Mouse (Mus musculus): ENCODE measurements at regions not wholly inside any gene's neighbourhood (a gene's known extent, or its start where the extent isn't known, plus 50 kb on each side); places are given as distances from the start of the nearest gene placed in this dataset.

DNA sequence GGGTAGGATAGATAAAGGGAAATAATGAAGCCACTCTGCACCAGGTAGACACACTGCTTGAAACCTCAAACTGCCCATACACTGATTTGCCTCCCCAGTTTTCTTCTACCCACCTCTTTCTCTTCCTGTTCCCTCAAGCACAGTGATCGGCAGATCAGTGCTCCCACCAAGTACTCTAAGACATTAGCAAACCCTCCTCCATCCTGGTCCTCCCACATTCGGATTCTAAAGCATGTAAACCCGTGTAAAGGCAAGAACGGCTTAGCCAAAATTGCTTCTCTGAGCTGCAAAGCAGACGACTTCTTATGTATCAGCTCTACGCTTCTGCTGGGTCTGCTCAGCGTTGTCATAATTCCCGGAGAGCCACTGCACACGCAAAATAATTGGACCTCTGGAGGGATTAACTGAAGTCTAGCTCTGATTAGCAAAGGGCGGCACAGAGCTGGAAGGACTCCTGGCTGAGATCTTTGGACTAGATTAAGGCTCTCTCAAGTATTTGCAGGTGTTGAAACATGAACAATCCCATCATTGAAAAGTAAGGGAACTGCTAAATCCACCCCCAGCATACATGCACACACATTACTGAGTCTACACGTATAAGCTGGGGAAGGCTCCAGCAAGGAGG is 67.2 kb downstream of the Mtx3 start:
- DNase-seq: no peak

- no peak for DNase-seq
Measured at GRCm38 (mm10) chr13:92912661-92913060, 68.1 kb downstream of the Mtx3 start.

DNA sequence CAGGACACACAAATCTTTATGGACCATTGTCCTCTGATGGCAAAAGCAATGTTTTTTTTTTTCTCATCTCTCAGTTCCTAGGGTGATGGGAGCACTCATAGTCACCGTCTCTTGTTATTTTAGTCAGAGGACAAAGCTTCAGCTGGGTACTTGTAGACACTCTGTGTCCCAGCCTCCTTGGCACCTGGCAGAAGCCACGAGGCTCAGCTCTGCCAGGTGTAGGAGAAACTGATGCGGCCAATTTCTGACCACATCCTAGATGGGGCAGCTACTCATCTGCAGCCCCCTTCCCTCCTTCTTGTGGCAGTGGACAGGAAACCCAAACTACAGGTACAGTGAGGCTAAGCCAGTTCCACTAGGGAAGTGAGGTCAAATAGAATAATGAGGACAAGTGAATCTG is 70.1 kb downstream of the Mtx3 start:
- no peak for DNase-seq

GRCm38 (mm10) chr13:92915221-92915839 is 70.8 kb downstream of the Mtx3 start:
- no peak for DNase-seq

DNA sequence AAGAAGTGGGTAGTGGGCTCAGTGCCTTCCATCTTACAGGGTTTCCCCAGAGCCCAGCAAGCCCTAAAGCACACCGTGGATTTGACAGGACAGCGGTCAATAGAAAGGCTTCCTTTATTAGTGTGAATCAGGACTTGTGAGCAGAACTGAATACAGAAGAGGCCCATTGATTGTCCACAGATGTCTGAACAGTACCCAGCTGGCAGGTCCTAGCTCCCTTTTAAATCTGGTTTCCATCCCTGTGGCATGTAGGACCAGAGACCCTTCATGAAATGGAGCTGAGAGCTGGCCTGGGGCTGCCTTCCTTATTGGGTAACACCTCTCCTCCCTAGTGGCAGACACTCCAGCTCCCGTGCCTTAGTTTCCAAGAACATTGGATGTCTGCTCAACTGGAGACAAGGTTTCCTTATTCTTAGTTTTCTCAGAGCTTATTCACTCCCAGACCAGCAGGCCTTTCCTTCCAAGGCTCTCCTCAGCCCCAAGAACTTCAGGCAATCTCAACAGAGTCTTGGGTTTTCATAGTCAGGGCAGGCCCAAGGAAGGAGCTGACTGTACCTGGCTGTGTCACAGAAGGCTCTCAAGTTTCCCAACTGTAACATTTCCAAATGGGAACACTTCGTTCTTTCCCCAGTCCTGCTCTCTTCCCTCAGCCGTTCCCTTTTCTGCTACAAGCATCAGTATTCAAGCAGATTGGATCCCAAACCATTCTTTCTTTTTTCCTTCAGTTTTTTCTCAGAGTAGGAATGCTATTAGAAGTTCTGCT is 71.6 kb downstream of the Mtx3 start:
- DNase-seq: no peak

- DNase-seq: no peak
Measured at GRCm38 (mm10) chr13:92919882-92920281, 75.3 kb downstream of the Mtx3 start.

GRCm38 (mm10) chr13:92921936-92922335 is 77.4 kb downstream of the Mtx3 start:
- no peak for DNase-seq

GRCm38 (mm10) chr13:92923496-92923895 is 78.9 kb downstream of the Mtx3 start:
- no peak for DNase-seq

GRCm38 (mm10) chr13:92924021-92924420 is 79.5 kb downstream of the Mtx3 start:
- DNase-seq: no peak

DNA sequence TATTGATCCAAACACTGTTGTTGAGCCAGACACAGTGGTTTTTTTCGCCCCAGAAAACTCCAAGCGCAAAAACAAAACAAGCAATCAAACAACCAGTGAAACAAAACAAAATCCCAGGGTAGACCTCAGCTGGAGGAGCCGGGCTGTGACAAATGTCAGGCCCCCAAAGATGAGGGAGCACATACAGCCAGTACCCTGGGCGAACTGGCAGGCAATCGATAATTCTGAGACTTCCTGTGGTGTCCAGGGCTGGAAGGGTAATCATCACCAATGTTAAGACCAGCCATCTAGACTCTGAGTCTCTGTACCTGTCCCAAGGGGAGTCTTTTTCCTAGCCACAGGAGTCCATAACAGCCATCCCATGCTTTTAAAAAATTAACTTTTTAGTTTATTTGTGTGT is 80.6 kb downstream of the Mtx3 start:
- DNase-seq: no peak

DNA sequence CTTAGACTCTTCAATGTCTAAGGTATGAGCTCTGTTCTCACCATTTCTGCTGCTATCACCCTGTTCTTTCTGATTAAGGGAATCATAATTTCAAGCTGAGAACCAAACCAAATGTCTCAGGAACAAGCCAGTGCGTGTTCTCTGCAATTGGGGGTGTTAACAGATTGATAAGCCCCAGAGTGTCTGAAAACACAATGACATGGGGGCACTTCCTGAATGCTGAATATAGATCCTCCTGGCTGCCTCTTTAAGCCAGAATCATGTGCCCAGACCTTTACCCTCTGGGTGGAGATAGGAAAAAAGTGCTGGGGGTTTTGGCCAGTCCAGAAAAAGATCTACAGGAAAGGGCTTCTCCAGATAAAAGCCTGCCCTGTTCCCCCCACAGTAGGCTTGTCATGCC is 84.0 kb downstream of the Mtx3 start:
- no peak for DNase-seq

DNA sequence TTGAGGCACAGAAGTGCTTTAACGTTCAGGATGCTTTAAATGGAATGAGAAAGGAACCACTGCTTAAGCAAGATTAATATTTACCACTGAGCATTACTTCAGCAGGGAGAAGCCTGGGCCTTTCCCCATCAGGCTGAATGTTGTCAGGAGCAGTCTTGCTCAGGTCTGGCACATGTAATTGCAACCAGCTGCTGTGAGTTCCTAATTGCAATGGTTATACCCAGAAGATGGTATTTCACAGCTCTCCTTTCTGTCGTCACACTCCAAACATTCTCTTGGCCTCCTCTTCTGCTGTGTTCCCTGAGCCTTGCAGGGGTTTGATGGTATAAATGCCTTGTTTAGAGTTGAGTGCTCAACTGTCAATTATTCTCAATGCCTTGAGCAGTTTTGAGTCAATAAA is 87.1 kb downstream of the Mtx3 start:
- no peak for DNase-seq

DNA sequence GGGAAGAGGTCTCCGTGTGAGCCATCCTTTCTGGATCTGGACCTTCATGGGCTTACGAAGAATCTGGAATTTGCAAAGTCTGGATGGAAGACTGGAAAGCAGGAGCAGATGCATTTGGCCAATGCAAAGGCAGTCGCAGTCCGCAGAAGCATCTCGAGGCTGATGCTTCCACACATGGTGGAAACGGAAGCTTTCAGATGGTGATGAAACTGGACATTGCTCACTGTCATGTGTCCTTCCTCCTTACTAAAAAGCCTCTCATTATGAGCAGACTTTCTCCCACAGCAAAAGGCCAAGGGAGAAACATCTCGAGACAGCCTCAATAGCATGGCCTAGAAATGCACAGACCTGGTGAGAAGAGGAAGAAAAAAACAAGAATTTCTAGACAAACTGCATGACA is 94.5 kb downstream of the Mtx3 start:
- DNase-seq: no peak

GRCm38 (mm10) chr13:92940610-92941009 is 96.0 kb downstream of the Mtx3 start:
- no peak for DNase-seq

GRCm38 (mm10) chr13:92948560-92948959 is 104.0 kb downstream of the Mtx3 start:
- no peak for DNase-seq

GRCm38 (mm10) chr13:92960031-92960430 is 115.5 kb downstream of the Mtx3 start:
- no peak for DNase-seq

GRCm38 (mm10) chr13:92962625-92963024 is 118.1 kb downstream of the Mtx3 start:
- DNase-seq: no peak

DNA sequence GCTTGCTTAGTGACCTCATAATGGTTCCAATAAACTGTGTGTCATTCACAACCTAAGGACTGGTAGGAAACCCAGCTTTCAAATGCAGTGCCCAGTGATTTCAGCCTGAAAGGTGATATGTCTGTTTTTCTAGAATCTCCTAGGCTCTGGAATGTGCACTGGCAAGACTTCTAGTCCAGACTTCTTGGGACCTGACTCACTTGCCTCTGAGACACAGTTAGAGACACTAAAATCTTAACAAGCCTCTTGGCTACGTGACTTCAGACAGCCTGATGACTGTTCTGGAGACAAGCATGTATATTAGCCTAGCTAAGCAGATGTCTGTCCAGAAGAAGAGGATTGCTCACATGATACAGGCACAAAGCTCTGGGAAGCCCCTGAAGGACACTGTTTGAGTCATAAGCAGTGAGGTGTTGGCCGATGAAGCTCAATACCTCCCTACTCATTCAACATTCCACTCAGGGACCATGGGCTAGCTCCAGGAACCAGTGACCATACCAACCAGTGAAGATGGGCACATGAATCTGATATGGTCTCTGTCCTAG is 118.9 kb downstream of the Mtx3 start:
- DNase-seq: no peak

DNA sequence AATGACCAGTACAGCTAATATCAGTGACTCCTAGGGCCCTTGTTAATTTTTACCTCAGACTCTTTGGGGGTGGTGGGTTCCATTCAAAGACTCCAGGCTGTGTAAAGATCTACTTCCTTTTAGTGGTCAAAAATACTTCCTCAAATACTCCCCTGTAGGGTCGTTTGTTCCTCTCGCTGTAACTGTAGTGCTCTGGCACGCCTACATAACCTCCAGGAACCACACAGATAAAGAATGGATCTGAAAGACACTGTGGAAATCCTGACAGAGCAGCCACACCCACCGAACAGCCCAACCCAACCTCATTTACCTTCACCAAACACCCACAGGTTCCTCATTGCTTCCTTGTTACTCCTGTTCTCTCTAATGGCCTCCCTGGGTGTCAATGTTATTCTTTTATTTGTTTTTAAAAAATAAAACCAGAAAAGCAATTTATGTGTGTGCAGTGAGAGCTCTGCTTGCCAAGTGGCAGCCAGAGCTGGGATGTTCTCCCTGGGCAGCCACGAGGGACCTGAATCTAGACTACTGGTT is 119.7 kb downstream of the Mtx3 start:
- no peak for DNase-seq

DNA sequence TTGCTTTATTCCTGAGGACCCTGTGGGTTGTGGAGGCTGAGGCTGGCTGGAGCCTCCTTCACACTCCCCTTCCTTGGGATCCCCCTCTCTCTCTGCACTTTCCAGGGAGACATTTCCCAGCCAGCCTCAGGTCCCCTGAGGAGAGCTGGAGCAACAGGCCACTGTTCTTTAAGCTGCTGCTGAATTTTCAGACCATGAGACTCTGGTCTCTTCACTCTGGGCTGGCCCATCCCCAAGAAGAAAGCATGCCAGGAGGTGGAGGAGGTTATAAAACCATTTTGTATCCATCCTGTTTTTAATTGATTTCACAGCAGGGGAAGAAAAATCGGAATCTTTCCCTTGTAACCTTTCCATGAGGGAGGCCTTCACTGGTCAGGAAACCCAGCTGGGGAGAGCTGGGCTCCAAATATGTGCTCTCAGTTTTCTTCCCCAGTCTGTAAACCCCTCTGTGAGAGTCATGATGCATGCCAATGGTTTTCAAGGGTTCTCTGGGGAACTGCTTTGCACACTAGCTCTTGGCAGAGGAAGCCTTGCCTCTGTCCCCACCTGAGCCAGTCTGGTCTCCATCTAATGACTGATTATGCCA is 122.6 kb downstream of the Mtx3 start:
- peak; percentile 31 for DNase-seq

DNA sequence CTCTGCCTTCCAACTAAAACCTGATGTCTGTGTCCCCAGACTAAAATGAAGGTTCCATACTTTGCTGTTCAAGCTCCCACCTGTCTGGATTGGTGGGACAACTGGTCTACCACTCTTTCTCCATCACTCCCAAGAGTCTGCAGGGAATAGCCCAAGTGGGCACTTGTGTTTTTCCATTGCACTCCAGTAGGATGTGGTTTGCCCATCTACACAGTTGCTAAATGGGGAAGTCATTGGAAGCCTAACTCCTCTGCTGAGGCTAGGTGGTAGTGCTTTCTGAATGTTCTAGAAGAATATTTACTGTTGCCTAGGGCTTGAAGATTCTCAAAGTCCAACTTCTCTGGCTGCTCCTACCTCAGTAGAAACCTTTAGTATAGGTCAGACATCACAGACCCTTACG is 125.0 kb downstream of the Mtx3 start:
- DNase-seq: no peak

DNA sequence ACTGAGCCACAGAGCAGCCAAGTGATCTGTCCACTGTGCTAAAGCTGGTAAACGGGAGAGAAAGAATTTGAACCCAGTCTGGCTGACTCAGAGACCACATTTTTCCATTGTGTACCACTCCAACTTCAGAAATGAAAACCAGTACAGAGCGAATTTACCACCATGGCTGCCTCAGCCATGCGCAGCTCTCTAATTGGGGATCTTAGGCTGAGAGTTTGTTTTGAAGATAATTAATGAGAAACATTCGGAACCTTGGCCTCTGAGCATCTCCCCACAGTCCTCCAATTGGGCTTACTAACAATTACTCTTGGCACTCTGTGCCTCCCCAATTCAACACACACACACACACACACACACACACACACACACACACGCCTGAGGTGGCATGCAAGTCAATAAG is 128.3 kb downstream of the Mtx3 start:
- DNase-seq: no peak

DNA sequence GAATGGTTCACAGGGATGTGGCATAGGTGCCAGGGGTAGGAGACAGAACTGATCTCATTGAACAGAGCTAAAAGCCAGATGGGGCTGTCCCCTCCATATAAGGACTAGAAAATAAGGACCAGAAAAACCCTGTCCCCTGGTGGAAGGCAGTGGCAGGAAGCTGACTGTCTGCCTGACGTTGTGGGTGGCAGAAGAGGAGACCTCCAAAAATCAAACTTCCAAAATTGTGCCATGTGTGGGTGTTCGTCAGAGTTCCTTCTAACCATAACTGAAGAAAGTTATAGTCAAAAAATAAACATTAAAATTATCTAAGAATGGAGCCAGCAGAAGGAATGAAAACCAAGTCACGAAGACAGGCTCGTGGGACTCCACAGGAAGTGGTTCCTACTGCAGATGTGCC is 129.2 kb downstream of the Mtx3 start:
- no peak for DNase-seq

Data from adrenal gland, postnatal 14 days (tissue).